ENCODE assay signal across 8 mouse cellular contexts in genomic region chr3:95016532-95017056, GRCm38 (mm10). TPM values are rescaled to one million over a fixed set of nuclear protein-coding genes. Genes with fewer than 3 reads are reported as not detected.
DNase-seq lines count a peak whose midpoint lies in the region; ATAC-seq and TF ChIP-seq lines count a peak whose summit lies in the region.

No protein-coding gene starts in this region.

- H3K4me3 ChIP-seq in kidney, postnatal 0 days (replicated peaks; ENCODE audit: low read depth, low read length): peak overlapping the region; percentile 54
- H3K4me3 ChIP-seq in brown adipose tissue, adult 24 weeks (ENCODE audit: insufficient read depth, low read depth, low read length): peak overlapping the region; percentile 62
- H3K4me3 ChIP-seq in hindbrain, embryonic 16.5 days (ENCODE audit: low read length): peak overlapping the region; percentile 64
- H3K4me3 ChIP-seq in midbrain, postnatal 0 days (ENCODE audit: low read depth, low read length): peak overlapping the region; percentile 65

- ATAC-seq in kidney, postnatal 0 days (replicated peaks; ENCODE audit: low FRiP score, low read depth): no peak
- no peak for ATAC-seq in hindbrain, embryonic 16.5 days
- ATAC-seq in midbrain, postnatal 0 days (ENCODE audit: low FRiP score): no peak

- 4% methylated on average over 21 of the region's 21 CpGs for WGBS in kidney, postnatal 0 days
- WGBS in hindbrain, embryonic 16.5 days: 4% methylated on average over 20 of the region's 21 CpGs
- 3% methylated on average over 21 of the region's 21 CpGs for WGBS in midbrain, postnatal 0 days

- H3K27me3 ChIP-seq in kidney, postnatal 0 days (ENCODE audit: insufficient read depth, low read length): no peaks in the 10 kb centered on the region
- H3K27me3 ChIP-seq in hindbrain, embryonic 16.5 days (replicated peaks; ENCODE audit: control insufficient read depth, insufficient read depth, low read length): no peaks in the 10 kb centered on the region
- no peaks in the 10 kb centered on the region for H3K27me3 ChIP-seq in midbrain, postnatal 0 days (ENCODE audit: insufficient read depth, low read length)

- peak overlapping the region; percentile 61 for H3K9ac ChIP-seq in kidney, postnatal 0 days (ENCODE audit: low read depth, low read length)
- H3K9ac ChIP-seq in hindbrain, embryonic 16.5 days (ENCODE audit: low read depth, low read length): peak overlapping the region; percentile 69
- H3K9ac ChIP-seq in midbrain, postnatal 0 days (replicated peaks; ENCODE audit: low read length, poor library complexity, severe bottlenecking): peak overlapping the region; percentile 46

- peak overlapping the region; percentile 62 for H3K4me2 ChIP-seq in kidney, postnatal 0 days (ENCODE audit: low read length)
- H3K4me2 ChIP-seq in hindbrain, embryonic 16.5 days (ENCODE audit: low read length): peak overlapping the region; percentile 89
- H3K4me2 ChIP-seq in midbrain, postnatal 0 days (ENCODE audit: low read depth, low read length, poor library complexity, severe bottlenecking): peak overlapping the region; percentile 50

- no peak for TF ChIP-seq CTCF in kidney, postnatal 0 days (IDR thresholded peaks at IDR 0.05; ENCODE audit: low read depth)
- TF ChIP-seq CTCF in midbrain, postnatal 0 days (IDR thresholded peaks at IDR 0.05): no peak

- peaks cover 6% of the 10 kb centered on the region; the same call in 1 of the 2 replicates for H3K36me3 ChIP-seq in kidney, postnatal 0 days (ENCODE audit: insufficient read depth, low read length)
- no peaks in the 10 kb centered on the region for H3K36me3 ChIP-seq in hindbrain, embryonic 16.5 days (ENCODE audit: control insufficient read depth, insufficient read depth, low read length)
- peaks cover 6% of the 10 kb centered on the region for H3K36me3 ChIP-seq in midbrain, postnatal 0 days (ENCODE audit: insufficient read depth, low read length)

- H3K27ac ChIP-seq in kidney, postnatal 0 days: peak overlapping the region; percentile 92
- H3K27ac ChIP-seq in brown adipose tissue, adult 24 weeks (replicated peaks; ENCODE audit: low read depth, low read length): no peak overlapping the region
- peak overlapping the region; percentile 96 for H3K27ac ChIP-seq in hindbrain, embryonic 16.5 days (ENCODE audit: low read depth, low read length)
- H3K27ac ChIP-seq in midbrain, postnatal 0 days (ENCODE audit: low read depth, low read length): peak overlapping the region; percentile 98

- 0 out of 2 replicates have a peak, but pooled peaks cover 10% of the 10 kb centered on the region for H3K4me1 ChIP-seq in kidney, postnatal 0 days (replicated peaks; ENCODE audit: insufficient read depth, low read length)
- H3K4me1 ChIP-seq in brown adipose tissue, adult 24 weeks (ENCODE audit: control insufficient read depth, insufficient read depth, insufficient read length, low read length): no peaks in the 10 kb centered on the region
- H3K4me1 ChIP-seq in hindbrain, embryonic 16.5 days (ENCODE audit: control insufficient read depth, insufficient read depth, low read depth, low read length): peaks cover 24% of the 10 kb centered on the region
- H3K4me1 ChIP-seq in midbrain, postnatal 0 days (ENCODE audit: insufficient read depth, low read length): peaks cover 11% of the 10 kb centered on the region; the same call in 1 of the 2 replicates

- DNase-seq in kidney, postnatal 0 days (ENCODE audit: low spot score): no peak
- no peak for DNase-seq in kidney, postnatal 36 days
- DNase-seq in midbrain, postnatal 0 days (ENCODE audit: low spot score): no peak
- DNase-seq in retina, postnatal 1 day: no peak
- DNase-seq in urinary bladder, postnatal 25 days (ENCODE audit: low spot score): no peak
- no peak for DNase-seq in embryo, embryonic 11 days

- no peaks in the 10 kb centered on the region for H3K9me3 ChIP-seq in kidney, postnatal 0 days (replicated peaks; ENCODE audit: low read length)
- H3K9me3 ChIP-seq in hindbrain, embryonic 16.5 days (ENCODE audit: control insufficient read depth, low read length): no peaks in the 10 kb centered on the region
- H3K9me3 ChIP-seq in midbrain, postnatal 0 days (ENCODE audit: low read length): no peaks in the 10 kb centered on the region

RNA-seq across cellular contexts. Expression of gene Zfp687, which starts 1.3 kb away (rescaled TPM):
- polyA plus RNA-seq in kidney, postnatal 0 days (2015; fragmentation: Nextera tagmentation; extraction: Ambion mirVana): 19.7 and 20.0 TPM in 2 replicates
- polyA plus RNA-seq in brown adipose tissue, adult 24 weeks (2012; ENCODE audit: insufficient read depth, insufficient read length, missing spikeins): 5.7 and 6.1 TPM in 2 replicates
- polyA plus RNA-seq in hindbrain, embryonic 16.5 days (2015; fragmentation: Nextera tagmentation; extraction: Ambion mirVana): 15.9 and 22.0 TPM in 2 replicates
- total RNA-seq in midbrain, postnatal 0 days (2014; rRNA removed): 25.7 and 30.0 TPM in 2 replicates
- polyA plus RNA-seq in midbrain, postnatal 0 days (2015; fragmentation: Nextera tagmentation; extraction: Ambion mirVana): 13.3 and 15.6 TPM in 2 replicates

RNA-seq across cellular contexts. Expression of gene Psmd4, which starts 25.8 kb away (rescaled TPM):
- 214 and 231 TPM in 2 replicates for polyA plus RNA-seq in kidney, postnatal 0 days (2015; fragmentation: Nextera tagmentation; extraction: Ambion mirVana)
- polyA plus RNA-seq in brown adipose tissue, adult 24 weeks (2012; ENCODE audit: insufficient read depth, insufficient read length, missing spikeins): 168 and 202 TPM in 2 replicates
- 267 and 288 TPM in 2 replicates for polyA plus RNA-seq in hindbrain, embryonic 16.5 days (2015; fragmentation: Nextera tagmentation; extraction: Ambion mirVana)
- total RNA-seq in midbrain, postnatal 0 days (2014; rRNA removed): 179 and 200 TPM in 2 replicates
- polyA plus RNA-seq in midbrain, postnatal 0 days (2015; fragmentation: Nextera tagmentation; extraction: Ambion mirVana): 262 and 267 TPM in 2 replicates

RNA-seq across cellular contexts. Expression of gene Pi4kb, which starts 42.1 kb away (rescaled TPM):
- polyA plus RNA-seq in kidney, postnatal 0 days (2015; fragmentation: Nextera tagmentation; extraction: Ambion mirVana): 20.2 and 20.7 TPM in 2 replicates
- 16.6 and 17.7 TPM in 2 replicates for polyA plus RNA-seq in brown adipose tissue, adult 24 weeks (2012; ENCODE audit: insufficient read depth, insufficient read length, missing spikeins)
- polyA plus RNA-seq in hindbrain, embryonic 16.5 days (2015; fragmentation: Nextera tagmentation; extraction: Ambion mirVana): 22.1 and 26.2 TPM in 2 replicates
- 55.0 and 60.7 TPM in 2 replicates for total RNA-seq in midbrain, postnatal 0 days (2014; rRNA removed)
- 21.0 and 24.3 TPM in 2 replicates for polyA plus RNA-seq in midbrain, postnatal 0 days (2015; fragmentation: Nextera tagmentation; extraction: Ambion mirVana)
